Mouse (Mus musculus) forebrain, embryonic 16.5 days (tissue): ENCODE data around the gene Fads1. TPM values are rescaled to one million over a fixed set of nuclear protein-coding genes. Genes with fewer than 3 reads are reported as not detected.
"Not testable (repeated sequence)": the region's sequence is repeated elsewhere in the genome, so short reads cannot be mapped to it uniquely, and the experiment has no call there.

Experiments
- ATAC-seq: fragments of 200-750 bp; cut with Nextera tagmentation; 2 replicates; pipeline ENCODE4 v1.8.0; 2017; ENCODE audit warnings: mild to moderate bottlenecking, moderate library complexity
- H3K27ac ChIP-seq: fragments of 300-500 bp; sonication (generic); 2 replicates; pipeline ENCODE4 v1.5.1; 2014; ENCODE audit warnings: low read length, control low read depth
- H3K27me3 ChIP-seq: fragments of 300-500 bp; sonication (generic); replicated peaks from 2 replicates; pipeline ENCODE4 v1.6.1; 2014; ENCODE audit warnings: low read length; ENCODE audit not compliant: control insufficient read depth, insufficient read depth
- H3K36me3 ChIP-seq: fragments of 300-500 bp; sonication (generic); 2 replicates; pipeline ENCODE4 v1.6.1; 2014; ENCODE audit not compliant: control insufficient read depth, insufficient read depth
- H3K4me1 ChIP-seq: fragments of 300-500 bp; sonication (generic); replicated peaks from 2 replicates; pipeline ENCODE4 v1.6.1; 2014; ENCODE audit warnings: low read length; ENCODE audit not compliant: control insufficient read depth, insufficient read depth
- H3K4me2 ChIP-seq: fragments of 300-500 bp; sonication (generic); 2 replicates; pipeline ENCODE4 v1.6.1; 2014; ENCODE audit warnings: mild to moderate bottlenecking, low read length, control low read depth
- H3K4me3 ChIP-seq: fragments of 300-500 bp; sonication (generic); replicated peaks from 2 replicates; pipeline ENCODE4 v1.5.1; 2014; ENCODE audit warnings: mild to moderate bottlenecking, low read length, control low read depth
- H3K9ac ChIP-seq: fragments of 300-500 bp; sonication (generic); replicated peaks from 2 replicates; pipeline ENCODE4 v1.6.1; 2014; ENCODE audit warnings: low read depth, low read length, control low read depth
- H3K9me3 ChIP-seq: fragments of 300-500 bp; sonication (generic); 2 replicates; pipeline ENCODE4 v1.6.1; 2016; ENCODE audit warnings: low read length; ENCODE audit not compliant: control insufficient read depth
- WGBS: fragments of 180-500 bp; shearing (Covaris S2); extraction: QIAGEN DNeasy Blood & Tissue Kit; methylation state at CpG from one replicate; pipeline ENCODE4 v1.1.7; 2014; 5-methylcytosine and 5-hydroxymethylcytosine counted together
- polyA plus RNA-seq: library from polyadenylated mRNA; unstranded; fragments of >200 nt; fragmentation: Nextera tagmentation; extraction: Ambion mirVana; gene quantifications from 2 replicates; pipeline ENCODE4 v1.2.1, GENCODE M21; 2015

Gene Fads1
- polyA plus RNA-seq, 1 experiment from 2014 or later: 179 TPM

- 88% methylated on average over 4 of the region's 4 CpGs for WGBS
- H3K4me2 ChIP-seq, H3K4me1 ChIP-seq, H3K9me3 ChIP-seq, H3K36me3 ChIP-seq, H3K4me3 ChIP-seq, H3K27ac ChIP-seq, H3K27me3 ChIP-seq, ATAC-seq, H3K9ac ChIP-seq: not testable (repeated sequence)
These were observed 16.8 kb upstream of the Fads1 start for GRCm38 (mm10) chr19:10165928-10166327.

GRCm38 (mm10) chr19:10167112-10167511 lies 15.6 kb upstream of the Fads1 start:
- H3K27ac ChIP-seq: no peak overlapping the region
- ATAC-seq: no peak
- WGBS: 77% methylated on average over 4 of the region's 4 CpGs
- no peaks in the 10 kb centered on the region for H3K4me1 ChIP-seq
- no peak overlapping the region for H3K9ac ChIP-seq
- no peaks in the 10 kb centered on the region for H3K36me3 ChIP-seq
- H3K4me3 ChIP-seq: no peak overlapping the region
- H3K9me3 ChIP-seq: no peaks in the 10 kb centered on the region
- no peak overlapping the region for H3K4me2 ChIP-seq
- no peaks in the 10 kb centered on the region for H3K27me3 ChIP-seq

GRCm38 (mm10) chr19:10167951-10168350 lies 14.7 kb upstream of the Fads1 start:
- Histone ChIP-seq H3K9ac (no peak overlapping the region), H3K27me3 (no peaks in the 10 kb centered on the region), H3K9me3 (no peaks in the 10 kb centered on the region), H3K4me1 (no peaks in the 10 kb centered on the region), H3K4me3 (no peak overlapping the region), H3K36me3 (no peaks in the 10 kb centered on the region), H3K27ac (no peak overlapping the region), H3K4me2 (no peak overlapping the region)
- no peak for ATAC-seq
- WGBS: 82% methylated on average over 1 of the region's 1 CpGs

GRCm38 (mm10) chr19:10168441-10168840 lies 14.2 kb upstream of the Fads1 start:
- H3K9ac ChIP-seq: no peak overlapping the region
- H3K9me3 ChIP-seq: no peaks in the 10 kb centered on the region
- H3K4me2 ChIP-seq: no peak overlapping the region
- no peaks in the 10 kb centered on the region for H3K27me3 ChIP-seq
- no peak overlapping the region for H3K27ac ChIP-seq
- H3K4me1 ChIP-seq: no peaks in the 10 kb centered on the region
- no peak overlapping the region for H3K4me3 ChIP-seq
- WGBS: 92% methylated on average over 3 of the region's 3 CpGs
- ATAC-seq: no peak
- H3K36me3 ChIP-seq: no peaks in the 10 kb centered on the region

GRCm38 (mm10) chr19:10169179-10169578 lies 13.5 kb upstream of the Fads1 start:
- Histone ChIP-seq H3K9me3 (no peaks in the 10 kb centered on the region), H3K27ac (no peak overlapping the region), H3K4me3 (no peak overlapping the region), H3K9ac (no peak overlapping the region), H3K4me1 (no peaks in the 10 kb centered on the region), H3K36me3 (no peaks in the 10 kb centered on the region), H3K27me3 (no peaks in the 10 kb centered on the region), H3K4me2 (no peak overlapping the region)
- ATAC-seq: no peak

- not testable (repeated sequence) for H3K27me3 ChIP-seq, H3K36me3 ChIP-seq, H3K9ac ChIP-seq, H3K4me2 ChIP-seq, H3K4me3 ChIP-seq, ATAC-seq, H3K9me3 ChIP-seq, H3K27ac ChIP-seq, H3K4me1 ChIP-seq
- WGBS: 82% methylated on average over 3 of the region's 3 CpGs
These were observed 12.9 kb upstream of the Fads1 start for GRCm38 (mm10) chr19:10169692-10170330.

- Histone ChIP-seq H3K9ac (no peak overlapping the region), H3K4me3 (no peak overlapping the region), H3K4me1 (no peaks in the 10 kb centered on the region), H3K36me3 (no peaks in the 10 kb centered on the region), H3K9me3 (no peaks in the 10 kb centered on the region), H3K27me3 (no peaks in the 10 kb centered on the region), H3K4me2 (no peak overlapping the region), H3K27ac (no peak overlapping the region)
- WGBS: 21% methylated on average over 1 of the region's 1 CpGs
- no peak for ATAC-seq
These were observed 12.2 kb upstream of the Fads1 start for GRCm38 (mm10) chr19:10170466-10170865.

GRCm38 (mm10) chr19:10171359-10171758 lies 11.3 kb upstream of the Fads1 start:
- H3K36me3 ChIP-seq: no peaks in the 10 kb centered on the region
- no peak overlapping the region for H3K4me3 ChIP-seq
- H3K9me3 ChIP-seq: no peaks in the 10 kb centered on the region
- no peak overlapping the region for H3K4me2 ChIP-seq
- H3K4me1 ChIP-seq: no peaks in the 10 kb centered on the region
- 85% methylated on average over 7 of the region's 7 CpGs for WGBS
- no peak overlapping the region for H3K27ac ChIP-seq
- no peak for ATAC-seq
- no peaks in the 10 kb centered on the region for H3K27me3 ChIP-seq
- no peak overlapping the region for H3K9ac ChIP-seq

GRCm38 (mm10) chr19:10171846-10172245 lies 10.8 kb upstream of the Fads1 start:
- Histone ChIP-seq H3K9ac (no peak overlapping the region), H3K4me1 (no peaks in the 10 kb centered on the region), H3K27ac (no peak overlapping the region), H3K4me3 (no peak overlapping the region), H3K36me3 (no peaks in the 10 kb centered on the region), H3K9me3 (no peaks in the 10 kb centered on the region), H3K4me2 (no peak overlapping the region), H3K27me3 (no peaks in the 10 kb centered on the region)
- no peak for ATAC-seq

GRCm38 (mm10) chr19:10173116-10173718 lies 9.5 kb upstream of the Fads1 start:
- Histone ChIP-seq H3K9me3 (no peaks in the 10 kb centered on the region), H3K4me2 (no peak overlapping the region), H3K4me3 (no peak overlapping the region), H3K36me3 (no peaks in the 10 kb centered on the region), H3K9ac (no peak overlapping the region), H3K4me1 (no peaks in the 10 kb centered on the region), H3K27ac (no peak overlapping the region), H3K27me3 (no peaks in the 10 kb centered on the region)
- 93% methylated on average over 5 of the region's 5 CpGs for WGBS
- ATAC-seq: no peak
